Mouse (Mus musculus) lung, embryonic 14.5 days (tissue): ENCODE results near the gene Arhgap8. TPM values are rescaled to one million over a fixed set of nuclear protein-coding genes. Genes with fewer than 3 reads are reported as not detected.
A peak's percentile ranks its signal among the peaks of the same experiment; 100 is the strongest.

ENCODE experiments used
- ATAC-seq: fragments of 200-750 bp; cut with Nextera tagmentation; 2 replicates; pipeline ENCODE4 v1.8.0; 2017; ENCODE audit warnings: mild to moderate bottlenecking, moderate TSS enrichment, moderate library complexity; ENCODE audit not compliant: insufficient read depth
- DNase-seq: peaks from one replicate; pipeline ENCODE4 v3.0.0-alpha.2; 2015
- H3K27ac ChIP-seq: fragments of 300-500 bp; sonication (generic); 2 replicates; pipeline ENCODE4 v1.5.1; 2014; ENCODE audit warnings: low read depth, mild to moderate bottlenecking, moderate library complexity
- H3K27me3 ChIP-seq: fragments of 300-500 bp; sonication (generic); 2 replicates; pipeline ENCODE4 v1.6.1; 2014; ENCODE audit warnings: low read length, control low read depth; ENCODE audit not compliant: insufficient read depth
- H3K36me3 ChIP-seq: fragments of 300-500 bp; sonication (generic); 2 replicates; pipeline ENCODE4 v1.6.1; 2014; ENCODE audit warnings: control low read depth; ENCODE audit not compliant: insufficient read depth
- H3K4me1 ChIP-seq: fragments of 300-500 bp; sonication (generic); 2 replicates; pipeline ENCODE4 v1.6.1; 2014; ENCODE audit warnings: antibody characterized with exemption, control low read depth; ENCODE audit not compliant: insufficient read depth
- H3K4me2 ChIP-seq: fragments of 300-500 bp; sonication (generic); 2 replicates; pipeline ENCODE4 v1.6.1; 2014; ENCODE audit warnings: mild to moderate bottlenecking
- H3K4me3 ChIP-seq: fragments of 300-500 bp; sonication (generic); 2 replicates; pipeline ENCODE4 v1.5.1; 2014; ENCODE audit warnings: low read depth, low read length
- H3K9ac ChIP-seq: fragments of 300-500 bp; sonication (generic); 2 replicates; pipeline ENCODE4 v1.6.1; 2014
- H3K9me3 ChIP-seq: fragments of 300-500 bp; sonication (generic); 2 replicates; pipeline ENCODE4 v1.6.1; 2016; ENCODE audit warnings: low read depth, low read length, control low read depth
- CTCF ChIP-seq: IDR thresholded peaks from 2 replicates; pipeline ENCODE4 v1.5.1; 2016; ENCODE audit warnings: antibody characterized with exemption, low read depth
- WGBS: fragments of 180-500 bp; shearing (Covaris S2); extraction: QIAGEN DNeasy Blood & Tissue Kit; methylation state at CpG from one replicate; pipeline ENCODE4 v1.1.7; 2014; 5-methylcytosine and 5-hydroxymethylcytosine counted together
- polyA plus RNA-seq: library from polyadenylated mRNA; unstranded; fragments of >200 nt; fragmentation: Nextera tagmentation; extraction: Ambion mirVana; gene quantifications from 2 replicates; pipeline ENCODE4 v1.2.1, GENCODE M21; 2014

Arhgap8 gene
- polyA plus RNA-seq, 1 experiment from 2014 or later, result 18.1 TPM

DNA sequence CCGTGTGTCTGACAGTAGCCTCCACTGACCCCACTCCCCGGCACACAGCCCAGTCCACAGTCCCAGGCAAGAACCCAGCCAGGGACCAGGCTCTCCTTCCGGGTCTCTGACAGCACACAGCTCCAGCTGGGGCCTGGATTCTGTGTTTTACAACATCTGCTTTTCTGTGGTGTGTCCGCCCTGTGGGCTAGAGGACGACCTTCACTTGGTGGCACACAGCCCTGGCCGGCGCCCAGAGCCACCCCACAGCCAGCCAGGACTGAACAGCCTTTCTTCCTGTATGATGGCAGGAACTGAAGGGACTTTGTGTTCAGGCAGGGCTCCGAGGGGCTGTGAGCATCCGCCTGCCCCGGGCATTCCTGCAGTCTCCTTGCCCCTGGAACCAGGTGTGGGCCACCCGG is 22.2 kb upstream of the Arhgap8 start:
- no peak overlapping the region for H3K27ac ChIP-seq
- ATAC-seq (no peak), DNase-seq (no peak)
- H3K9me3 ChIP-seq, result no peaks in the 10 kb centered on the region
- no peak overlapping the region for H3K9ac ChIP-seq
- peaks cover 75% of the 10 kb centered on the region for H3K36me3 ChIP-seq
- WGBS, result 63% methylated on average over 11 of the region's 11 CpGs
- H3K27me3 ChIP-seq, result no peaks in the 10 kb centered on the region
- no peak for TF ChIP-seq CTCF
- no peaks in the 10 kb centered on the region for H3K4me1 ChIP-seq
- no peak overlapping the region for H3K4me2 ChIP-seq
- H3K4me3 ChIP-seq, result no peak overlapping the region

DNA sequence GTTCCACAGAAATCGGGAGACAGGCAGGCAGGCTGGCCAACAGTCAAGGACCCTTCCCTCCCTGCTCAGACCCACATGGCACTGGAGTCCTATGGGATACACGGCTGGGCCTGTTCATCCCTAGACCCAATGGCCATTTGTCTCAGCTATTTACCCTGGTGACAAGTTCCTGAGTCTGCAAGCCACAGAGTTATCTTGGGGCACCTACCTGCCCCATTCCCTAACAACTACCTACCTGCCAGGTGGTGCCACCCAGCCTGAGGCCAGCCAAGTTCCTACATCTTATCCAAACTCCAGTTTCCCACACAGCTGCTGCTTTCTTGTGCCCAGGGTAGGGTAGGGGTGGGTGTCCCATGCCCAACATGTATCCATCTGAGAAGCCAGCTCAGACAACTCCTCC is 21.7 kb upstream of the Arhgap8 start:
- H3K4me2 ChIP-seq, result no peak overlapping the region
- no peak overlapping the region for H3K4me3 ChIP-seq
- no peak for TF ChIP-seq CTCF
- WGBS, result 67% methylated on average over 2 of the region's 2 CpGs
- H3K9ac ChIP-seq, result no peak overlapping the region
- no peak overlapping the region for H3K27ac ChIP-seq
- no peaks in the 10 kb centered on the region for H3K4me1 ChIP-seq
- ATAC-seq (no peak), DNase-seq (no peak)
- no peaks in the 10 kb centered on the region for H3K9me3 ChIP-seq
- peaks cover 78% of the 10 kb centered on the region for H3K36me3 ChIP-seq
- H3K27me3 ChIP-seq, result no peaks in the 10 kb centered on the region

DNA sequence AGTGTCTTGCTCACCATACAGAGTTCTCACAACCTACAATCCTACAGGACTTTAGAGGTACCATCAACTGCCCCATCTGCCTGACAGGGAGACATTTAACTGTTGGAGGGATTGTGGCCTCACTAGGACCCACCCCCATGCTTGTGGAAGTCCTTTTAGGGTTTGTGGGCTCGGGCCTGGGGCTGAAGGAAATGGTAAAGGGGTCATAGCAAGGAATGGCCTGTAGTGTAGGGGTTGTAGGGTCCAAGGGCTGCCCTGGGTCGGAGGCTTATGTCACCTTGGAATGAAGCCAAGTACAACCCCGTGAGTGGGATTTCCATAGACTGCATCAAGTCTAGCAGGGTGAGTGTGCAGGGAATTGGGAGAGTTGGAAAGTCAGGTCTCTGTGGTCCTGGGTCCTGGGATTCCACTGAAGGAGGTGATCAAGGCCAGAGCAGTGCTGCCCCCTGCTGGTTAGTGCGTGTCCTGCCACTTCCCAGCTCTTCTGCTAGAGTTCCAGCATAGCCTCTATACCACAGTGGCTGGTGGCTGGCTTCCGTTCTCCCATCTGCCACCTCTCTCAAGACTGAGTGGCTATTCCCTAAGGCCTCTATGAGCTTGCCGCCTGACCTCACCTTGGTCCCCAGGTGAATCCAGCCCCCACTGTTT is 19.6 kb upstream of the Arhgap8 start:
- Histone ChIP-seq H3K27ac (no peak overlapping the region), H3K4me2 (no peak overlapping the region), H3K9me3 (no peaks in the 10 kb centered on the region), H3K9ac (no peak overlapping the region), H3K27me3 (no peaks in the 10 kb centered on the region), H3K4me3 (no peak overlapping the region), H3K4me1 (no peaks in the 10 kb centered on the region), H3K36me3 (peaks cover 70% of the 10 kb centered on the region)
- 50% methylated on average over 6 of the region's 6 CpGs for WGBS
- ATAC-seq (peak; percentile 36; the same call in 1 of the 2 replicates), DNase-seq (peak; percentile 87)
- peak; percentile 92 for TF ChIP-seq CTCF

DNA sequence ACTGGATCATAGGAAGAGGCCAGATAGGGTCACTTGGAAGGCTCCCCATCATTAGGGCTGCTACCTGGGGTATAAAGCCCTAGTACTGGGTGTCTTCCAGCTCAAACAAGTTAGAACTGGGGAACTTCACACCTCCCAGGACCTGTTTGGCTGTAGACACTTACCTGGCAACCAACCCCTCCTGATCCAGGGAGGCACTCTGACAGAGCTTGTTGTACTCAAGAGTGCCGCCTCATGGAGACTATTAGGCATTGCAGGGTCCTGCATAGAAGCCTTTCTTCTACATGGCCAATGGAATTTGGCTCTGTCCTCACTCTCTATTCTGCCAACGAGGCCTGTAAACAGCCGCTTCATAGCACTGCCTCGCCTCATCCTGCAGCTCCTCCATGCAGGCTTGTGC is 17.9 kb upstream of the Arhgap8 start:
- WGBS, result 29% methylated on average over 4 of the region's 4 CpGs
- Histone ChIP-seq H3K27me3 (no peaks in the 10 kb centered on the region), H3K4me1 (no peaks in the 10 kb centered on the region), H3K36me3 (peaks cover 61% of the 10 kb centered on the region), H3K4me2 (no peak overlapping the region), H3K4me3 (no peak overlapping the region), H3K9me3 (no peaks in the 10 kb centered on the region), H3K9ac (no peak overlapping the region), H3K27ac (no peak overlapping the region)
- DNase-seq, result peak; percentile 83
- TF ChIP-seq CTCF, result peak; percentile 82
- ATAC-seq, result no peak

DNA sequence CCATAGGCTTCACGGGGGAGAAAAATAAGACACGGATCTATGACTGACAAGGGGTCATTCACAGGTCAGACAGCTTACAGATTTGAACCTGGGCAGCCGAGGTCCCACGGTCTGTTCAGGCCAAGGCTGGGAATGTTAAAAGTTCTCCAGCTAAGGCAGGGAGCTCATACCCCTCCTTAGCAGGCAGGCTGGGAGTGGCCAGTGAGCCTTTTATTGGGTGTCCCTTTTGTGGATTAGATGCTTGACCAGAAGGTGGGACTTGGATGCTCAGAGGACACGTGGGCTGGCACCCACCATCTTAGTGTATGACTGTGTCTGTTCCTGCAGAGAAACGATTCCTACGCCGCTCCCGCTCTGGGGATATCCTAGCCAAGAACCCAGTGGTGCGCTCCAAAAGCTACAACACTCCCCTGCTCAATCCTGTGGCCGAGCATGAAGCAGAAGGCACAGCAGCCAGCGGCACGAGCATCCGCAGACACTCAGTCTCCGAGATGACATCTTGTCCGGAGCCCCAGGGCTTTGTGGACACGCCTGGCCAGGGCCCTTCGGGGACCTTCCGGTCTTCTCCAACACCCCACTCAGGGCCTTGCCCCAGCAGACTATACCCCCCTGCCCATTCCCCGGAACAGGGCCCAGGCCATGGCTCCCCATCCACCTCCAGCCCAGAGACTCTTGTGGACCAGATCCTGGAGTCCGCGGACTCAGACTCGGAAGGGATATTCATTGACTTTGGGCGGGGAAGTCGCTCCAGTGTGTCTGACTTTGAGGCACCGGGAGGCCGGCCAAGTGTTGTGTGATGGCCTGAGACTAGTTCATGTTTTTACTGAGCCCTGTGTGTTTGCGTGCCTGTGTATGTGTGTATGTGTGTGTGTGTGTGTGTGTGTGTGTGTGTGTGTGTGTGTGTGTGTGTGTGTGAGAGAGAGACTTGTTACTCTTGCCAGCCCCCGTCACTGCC is 17.2 kb upstream of the Arhgap8 start:
- Histone ChIP-seq H3K36me3 (peaks cover 53% of the 10 kb centered on the region), H3K4me3 (no peak overlapping the region), H3K9me3 (no peaks in the 10 kb centered on the region), H3K4me1 (no peaks in the 10 kb centered on the region), H3K4me2 (no peak overlapping the region), H3K9ac (no peak overlapping the region), H3K27me3 (no peaks in the 10 kb centered on the region), H3K27ac (no peak overlapping the region)
- WGBS, result 85% methylated on average over 29 of the region's 29 CpGs
- ATAC-seq, result no peak
- no peak for TF ChIP-seq CTCF
- DNase-seq, result no peak

DNA sequence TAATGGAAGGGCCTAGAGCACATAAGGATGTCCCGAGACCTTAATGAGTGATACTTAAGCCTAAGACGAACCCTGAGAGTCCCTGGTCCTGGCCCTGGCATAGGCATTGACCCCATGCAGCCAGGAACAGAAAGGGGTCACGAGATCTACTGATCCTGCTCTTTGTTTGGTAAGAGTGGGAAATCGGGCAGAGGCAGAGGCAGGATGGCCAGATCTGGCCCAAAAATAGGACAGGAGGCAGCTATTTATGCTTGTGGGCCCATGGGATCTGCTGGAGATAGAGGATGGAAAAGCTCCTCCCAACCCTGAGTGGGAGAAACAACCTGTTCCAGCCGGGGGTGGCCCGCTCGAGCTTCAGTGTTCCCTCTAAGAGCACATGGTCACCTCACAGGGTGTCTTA is 15.9 kb upstream of the Arhgap8 start:
- Histone ChIP-seq H3K4me3 (no peak overlapping the region), H3K4me1 (no peaks in the 10 kb centered on the region), H3K36me3 (peaks cover 43% of the 10 kb centered on the region), H3K9ac (no peak overlapping the region), H3K9me3 (no peaks in the 10 kb centered on the region), H3K27me3 (no peaks in the 10 kb centered on the region), H3K4me2 (no peak overlapping the region), H3K27ac (no peak overlapping the region)
- no peak for DNase-seq
- no peak for TF ChIP-seq CTCF
- no peak for ATAC-seq
- 84% methylated on average over 7 of the region's 7 CpGs for WGBS

DNA sequence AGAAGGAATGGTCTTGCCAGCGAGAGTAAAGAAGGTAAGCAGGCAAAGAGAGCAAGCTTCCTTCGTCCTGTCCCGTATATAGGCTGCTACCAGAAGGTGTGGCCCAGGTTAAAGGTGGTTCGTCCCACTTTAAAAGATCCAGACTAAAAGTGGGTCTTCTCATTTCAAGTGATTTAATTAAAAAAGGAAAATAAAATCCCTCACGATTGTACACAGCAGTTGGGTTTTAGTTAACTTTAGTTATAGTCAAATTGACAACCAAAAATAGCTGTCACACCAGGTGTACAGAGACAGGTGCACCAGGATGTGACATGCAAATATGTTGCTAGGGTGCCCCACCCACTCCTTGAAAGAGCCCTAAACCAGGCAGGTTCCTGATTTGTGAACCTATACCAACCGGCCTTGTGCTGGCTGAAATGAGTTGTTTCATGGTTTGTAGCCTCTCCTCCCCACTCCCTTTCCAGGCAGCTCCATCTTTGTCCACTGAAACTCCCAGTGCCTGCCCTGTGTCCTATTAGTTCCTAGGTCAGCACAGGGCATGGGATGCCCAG is 14.4 kb upstream of the Arhgap8 start:
- no peaks in the 10 kb centered on the region for H3K4me1 ChIP-seq
- H3K4me3 ChIP-seq, result no peak overlapping the region
- ATAC-seq (no peak), DNase-seq (no peak)
- WGBS, result 77% methylated on average over 6 of the region's 6 CpGs
- no peak for TF ChIP-seq CTCF
- H3K9me3 ChIP-seq, result no peaks in the 10 kb centered on the region
- no peak overlapping the region for H3K9ac ChIP-seq
- H3K36me3 ChIP-seq, result peaks cover 30% of the 10 kb centered on the region
- no peak overlapping the region for H3K27ac ChIP-seq
- H3K4me2 ChIP-seq, result no peak overlapping the region
- no peaks in the 10 kb centered on the region for H3K27me3 ChIP-seq
